Mouse (Mus musculus): ENCODE results near the gene Pakap.
A peak's percentile ranks its signal among the peaks of the same experiment; 100 is the strongest.

Gene Pakap

GRCm38 (mm10) chr4:57765806-57766205 lies 197.8 kb downstream of the Pakap start:
- no peak for DNase-seq (ENCODE audit: low spot score)

- no peak for DNase-seq (ENCODE audit: low spot score)
These were observed 201.0 kb downstream of the Pakap start for GRCm38 (mm10) chr4:57769007-57769406.

DNA sequence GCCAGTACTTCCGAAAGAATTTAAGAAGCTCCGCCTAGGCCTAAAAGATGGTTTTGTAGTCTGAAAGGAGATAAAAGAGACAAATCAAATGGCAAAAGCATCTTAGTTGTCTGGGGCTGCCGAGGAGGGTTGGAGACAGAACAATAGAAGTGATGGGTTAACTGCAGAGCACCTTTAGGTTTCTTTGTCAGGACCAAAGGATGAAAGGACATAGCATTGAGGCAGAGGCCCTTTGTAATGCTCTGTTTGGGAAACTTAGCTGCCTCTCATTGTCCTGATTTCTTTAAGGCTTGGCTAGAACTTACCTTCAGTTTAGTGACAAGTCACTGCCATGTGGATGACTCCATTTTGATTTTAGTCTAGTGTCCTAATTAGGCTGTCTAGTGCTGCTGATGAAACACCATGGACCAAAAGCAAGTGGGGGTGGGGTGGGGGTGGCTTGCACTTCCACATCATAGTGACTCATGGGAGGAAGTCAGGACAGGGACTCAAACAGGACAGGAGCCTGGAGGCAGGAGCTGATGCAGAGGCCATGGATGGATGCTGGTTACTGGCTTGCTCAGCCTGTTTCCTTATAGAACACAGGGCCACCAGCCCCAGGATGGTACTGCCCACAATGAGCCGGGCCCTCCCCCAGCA lies 202.3 kb downstream of the Pakap start:
- no peak for DNase-seq (ENCODE audit: low spot score)

DNA sequence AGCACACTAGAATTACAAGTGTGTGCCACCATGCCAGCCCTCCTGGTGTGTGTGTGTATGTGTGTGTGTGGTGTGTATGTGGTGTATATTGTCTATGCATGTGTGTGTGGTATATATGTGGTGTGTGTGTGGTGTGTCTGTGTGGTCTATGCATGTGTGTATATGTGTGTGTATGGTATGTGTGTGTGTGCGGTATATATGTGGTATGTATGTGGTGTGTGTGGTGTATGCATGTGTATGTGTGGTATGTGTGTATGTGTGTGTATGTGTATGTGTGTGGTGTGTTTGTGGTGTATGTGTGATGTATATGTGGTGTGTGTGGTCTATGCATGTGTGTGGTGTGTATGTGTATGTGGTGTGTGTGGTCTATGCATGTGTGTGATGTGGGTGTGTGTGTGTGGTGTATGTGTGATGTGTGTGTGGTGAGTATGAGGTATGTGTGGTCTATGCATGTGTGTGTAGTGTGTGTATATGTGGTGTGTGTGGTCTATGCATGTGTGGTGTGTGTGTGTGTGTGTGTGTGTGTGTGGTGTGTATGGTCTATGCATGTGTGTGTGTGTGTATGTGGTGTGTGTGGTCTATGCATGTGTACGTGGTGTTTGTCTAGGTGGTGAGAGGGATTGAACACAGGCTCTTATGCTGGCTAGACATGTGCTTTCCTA lies 203.7 kb downstream of the Pakap start:
- no peak for DNase-seq (ENCODE audit: low spot score)

GRCm38 (mm10) chr4:57772851-57773510 lies 205.0 kb downstream of the Pakap start:
- peak; percentile 37 for DNase-seq (ENCODE audit: low spot score)

DNA sequence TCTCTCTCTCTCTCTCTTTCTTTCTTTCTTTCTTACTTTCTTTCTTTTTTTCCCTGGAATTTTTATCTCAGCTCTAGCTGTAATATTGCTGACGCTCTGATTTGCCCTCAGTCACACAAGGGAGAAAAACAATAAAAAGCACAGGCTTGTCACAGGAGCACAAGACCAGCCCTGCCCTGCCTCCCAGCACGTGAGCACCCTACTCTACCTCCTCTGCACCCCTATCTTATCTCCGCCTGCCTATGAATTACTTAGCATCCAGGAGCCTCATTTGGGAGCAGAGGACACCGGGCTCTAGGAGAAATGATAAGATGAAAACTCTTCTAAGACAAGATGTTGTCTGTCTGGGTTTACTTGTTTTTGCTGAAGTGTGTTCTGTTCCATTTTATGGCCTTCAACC lies 206.5 kb downstream of the Pakap start:
- DNase-seq (ENCODE audit: low spot score), result no peak

- DNase-seq (ENCODE audit: low spot score), result no peak
These were observed 207.6 kb downstream of the Pakap start for GRCm38 (mm10) chr4:57775582-57775981.

GRCm38 (mm10) chr4:57780403-57780802 lies 212.4 kb downstream of the Pakap start:
- DNase-seq (ENCODE audit: low spot score), result no peak

- no peak for DNase-seq (ENCODE audit: low spot score)
These were observed 213.1 kb downstream of the Pakap start for GRCm38 (mm10) chr4:57780833-57781641.

GRCm38 (mm10) chr4:57781994-57782393 lies 214.0 kb downstream of the Pakap start:
- DNase-seq (ENCODE audit: low spot score), result peak; percentile 38

GRCm38 (mm10) chr4:57782549-57783390 lies 214.8 kb downstream of the Pakap start:
- DNase-seq (ENCODE audit: low spot score), result no peak

DNA sequence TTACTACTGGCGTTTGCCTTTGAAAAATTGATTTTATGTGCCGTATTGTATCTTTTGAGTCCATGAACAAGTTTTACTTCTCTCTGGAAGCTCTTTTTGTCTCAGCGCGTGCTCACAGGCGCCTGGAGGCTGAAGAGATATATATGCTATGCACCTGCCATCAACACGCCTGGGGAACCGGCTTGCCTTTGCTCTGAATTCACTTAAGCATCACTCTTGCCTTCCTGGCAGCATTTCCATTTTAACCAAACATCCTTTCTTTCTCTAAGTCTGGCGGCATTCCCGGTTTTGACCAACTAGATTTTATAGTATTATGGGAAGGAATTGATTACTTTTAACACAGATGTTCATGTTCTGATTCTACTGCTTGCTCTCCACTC lies 215.4 kb downstream of the Pakap start:
- no peak for DNase-seq (ENCODE audit: low spot score)

GRCm38 (mm10) chr4:57783853-57784600 lies 216.0 kb downstream of the Pakap start:
- DNase-seq (ENCODE audit: low spot score), result no peak

DNA sequence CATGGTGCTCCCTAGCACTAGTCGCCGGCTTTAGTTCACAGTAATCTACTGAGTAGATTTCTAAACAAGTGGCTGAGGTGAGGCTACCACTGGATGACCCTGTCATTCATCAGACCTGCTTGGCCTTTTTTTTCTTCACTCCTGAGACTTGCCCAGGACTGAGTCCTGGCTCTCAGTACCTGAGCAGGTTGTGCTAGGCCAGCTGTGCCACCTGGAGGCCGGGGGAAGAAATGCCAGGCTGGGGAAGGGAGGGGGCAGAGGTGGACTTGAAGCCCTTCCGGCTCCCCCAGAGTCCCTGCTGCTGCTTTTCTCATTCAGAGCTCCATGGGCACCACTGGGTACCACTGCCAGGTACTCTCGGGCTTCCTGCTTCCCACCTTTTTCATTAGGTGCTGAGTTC lies 220.7 kb downstream of the Pakap start:
- DNase-seq (ENCODE audit: low spot score), result no peak

DNA sequence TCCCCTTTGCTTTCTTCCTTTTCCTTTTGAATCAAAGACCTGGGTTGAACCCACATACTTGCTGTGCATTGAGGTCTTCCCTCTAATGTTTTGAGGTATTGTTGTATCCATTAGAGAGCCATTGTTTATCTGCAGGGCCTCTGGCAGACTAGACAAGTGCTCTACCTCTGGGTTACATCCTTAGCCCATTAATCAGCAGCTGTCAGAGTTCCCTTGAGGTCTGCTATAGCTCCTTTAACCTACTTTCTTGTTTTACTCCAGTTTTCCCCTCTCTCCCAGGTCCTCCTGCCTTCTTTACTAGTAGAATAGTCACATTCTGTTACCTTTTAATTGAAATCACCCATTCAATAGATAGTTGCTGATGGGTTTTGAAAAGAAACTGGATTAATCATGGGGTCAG lies 221.1 kb downstream of the Pakap start:
- DNase-seq (ENCODE audit: low spot score), result no peak

DNA sequence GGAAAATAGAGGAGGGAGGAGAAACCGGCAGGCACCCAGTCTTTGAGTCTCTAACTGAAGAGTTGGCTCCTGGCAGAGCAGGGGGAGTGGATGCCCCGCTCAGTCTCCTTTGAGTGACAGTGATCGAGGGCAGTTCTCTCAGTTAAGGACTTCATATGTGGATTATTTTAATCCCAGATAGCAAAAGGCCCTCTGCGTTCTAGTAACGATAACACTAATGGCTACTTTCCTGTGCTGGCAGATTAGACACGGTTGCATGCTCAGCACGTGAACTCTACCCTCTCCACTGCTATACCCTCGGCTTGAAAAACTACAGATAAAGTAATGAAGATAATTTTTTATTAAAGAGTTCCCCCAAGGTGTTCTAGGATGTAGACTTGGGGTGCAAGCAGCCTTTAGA lies 226.0 kb downstream of the Pakap start:
- no peak for DNase-seq (ENCODE audit: low spot score)

DNA sequence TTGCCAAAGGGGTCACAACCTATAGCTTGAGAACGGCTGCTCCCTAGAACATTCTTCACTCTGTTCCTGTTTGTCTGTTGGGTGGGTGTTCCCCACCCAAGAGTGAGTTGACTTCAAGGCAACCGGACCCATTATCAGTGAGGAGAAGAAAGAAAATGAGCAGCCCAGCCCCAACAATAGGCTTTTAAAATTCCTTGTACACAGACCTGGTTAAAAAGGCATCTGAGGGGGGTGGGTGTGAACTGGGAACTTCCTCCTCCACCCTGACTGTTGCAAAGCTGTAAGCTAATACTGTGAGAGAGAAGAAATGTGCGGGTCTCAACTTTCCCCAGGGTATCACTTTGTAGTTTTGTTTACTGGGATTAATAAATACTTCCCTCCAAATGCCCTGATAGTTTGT lies 226.6 kb downstream of the Pakap start:
- no peak for DNase-seq (ENCODE audit: low spot score)

DNA sequence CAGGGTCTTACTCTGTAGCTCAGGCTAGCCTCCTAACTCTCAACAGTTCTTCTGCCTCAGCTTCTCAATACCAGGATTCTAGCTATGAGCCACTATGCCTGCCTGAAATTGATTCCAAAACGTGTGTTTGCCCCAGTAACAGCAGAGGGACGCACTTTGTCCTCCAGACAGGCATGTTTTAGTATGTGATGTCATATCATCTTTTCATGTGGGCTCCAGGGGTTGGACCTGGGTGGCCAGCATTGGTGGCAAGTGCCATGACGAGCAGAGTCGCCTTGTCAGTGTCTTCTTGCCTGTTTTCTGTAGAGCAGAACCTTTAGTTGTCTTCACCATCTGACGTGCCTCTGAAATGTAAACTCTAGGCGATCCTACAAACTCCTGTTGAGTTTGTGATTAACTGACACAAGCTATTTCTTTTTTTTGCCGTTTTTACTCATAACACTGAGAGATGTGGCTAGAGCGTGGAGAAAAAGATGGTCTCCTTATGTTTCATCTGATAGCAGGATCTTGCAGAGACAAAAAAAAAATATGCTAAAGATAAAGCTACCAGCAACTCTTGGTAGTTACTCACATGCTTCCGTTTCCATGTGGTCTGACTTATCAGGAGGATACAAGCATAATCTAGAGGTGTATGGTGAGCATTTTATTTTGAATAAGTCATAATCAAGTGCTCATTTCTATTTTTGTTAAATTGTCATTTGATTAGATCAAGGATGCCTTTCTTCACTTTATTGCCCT lies 229.7 kb downstream of the Pakap start:
- no peak for DNase-seq (ENCODE audit: low spot score)

GRCm38 (mm10) chr4:57798286-57799018 lies 230.5 kb downstream of the Pakap start:
- DNase-seq (ENCODE audit: low spot score), result peak; percentile 51

GRCm38 (mm10) chr4:57799297-57799696 lies 231.3 kb downstream of the Pakap start:
- peak; percentile 51 for DNase-seq (ENCODE audit: low spot score)

Measured in c-Kit-positive CD71-positive TER-119-positive erythroid progenitor cells, embryonic 14.5 days (primary cell).